Mouse (Mus musculus): ENCODE data around the gene Zfp30. TPM values are rescaled to one million over a fixed set of nuclear protein-coding genes. Genes with fewer than 3 reads are reported as not detected.

Zfp30 gene
- polyA plus RNA-seq (2016; fragmentation: Nextera tagmentation; extraction: Ambion mirVana): 10.3 and 10.9 TPM in 2 replicates

DNA sequence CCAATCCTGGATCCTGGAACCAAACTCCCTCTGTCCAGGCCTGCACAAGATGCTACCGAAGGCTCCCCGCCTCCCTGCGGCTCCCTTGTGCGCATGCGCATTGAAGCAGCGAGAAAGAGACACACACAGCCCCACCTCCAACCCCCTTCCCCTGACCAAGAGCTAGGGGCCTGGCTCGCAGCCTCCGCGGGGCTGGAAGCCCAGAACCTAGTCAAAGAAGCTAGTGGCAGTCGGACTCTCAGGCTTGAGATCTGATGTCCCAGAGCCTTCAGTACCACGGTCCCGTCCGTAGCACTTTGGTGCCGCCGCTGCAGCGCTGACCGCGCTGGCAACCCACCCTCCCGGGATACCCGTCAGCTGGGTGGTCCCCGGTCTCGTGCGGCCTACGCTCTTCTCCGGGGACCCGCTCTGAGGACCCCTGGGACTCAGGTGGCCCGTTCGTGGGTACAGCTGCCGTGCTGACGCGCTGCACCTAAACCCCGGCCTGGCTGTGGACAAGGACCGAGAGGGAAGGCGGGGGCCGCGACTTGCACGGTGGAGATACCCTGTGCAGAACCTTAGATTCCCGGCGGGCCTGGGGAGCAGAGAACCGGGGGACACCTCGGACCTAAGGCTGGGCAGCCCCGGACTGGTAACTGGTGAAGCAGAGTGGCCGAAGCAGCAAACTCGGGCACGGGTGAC, at the start of gene Zfp30:
Zfp30 (plus strand) TSS at position 128 of the 681 bp plus-strand sequence.
- H3K9me3 ChIP-seq (replicated peaks): no peaks in the 10 kb centered on the region
- peaks cover 28% of the 10 kb centered on the region for H3K36me3 ChIP-seq
- H3K27me3 ChIP-seq: no peaks in the 10 kb centered on the region
- peak within 1 kb of the TSS; percentile 80 for H3K4me3 ChIP-seq
- peak within 1 kb of the TSS; percentile 89 for H3K9ac ChIP-seq
- ATAC-seq (ENCODE audit: low FRiP score): peak; percentile 97
- peak within 1 kb of the TSS; percentile 72 for H3K4me2 ChIP-seq (replicated peaks)
- peak within 1 kb of the TSS; percentile 94 for H3K27ac ChIP-seq
- WGBS: under 1% methylated on average over 45 of the region's 45 CpGs
- H3K4me1 ChIP-seq: peaks cover 18% of the 10 kb centered on the region

DNA sequence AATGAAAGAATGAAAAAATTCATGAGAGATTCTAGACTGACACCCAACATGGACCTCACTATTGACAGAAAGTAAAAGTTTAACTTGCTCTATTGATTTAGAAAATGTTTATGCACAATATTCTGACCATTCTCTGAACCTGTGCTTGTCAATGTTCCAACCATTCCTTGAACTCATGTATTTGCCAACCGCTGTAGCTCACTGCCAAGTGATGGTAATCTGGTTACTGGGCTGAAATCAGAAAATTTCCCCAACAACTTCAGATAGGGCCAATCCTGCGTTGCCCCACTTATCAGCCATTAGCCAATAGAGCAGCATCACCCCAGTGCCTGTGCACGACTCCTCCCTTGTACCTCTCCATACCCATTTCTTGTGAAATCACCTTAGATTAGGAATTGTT, 41.5 kb upstream of the Zfp30 start:
- H3K36me3 ChIP-seq: no peaks in the 10 kb centered on the region
- no peak overlapping the region for H3K4me3 ChIP-seq
- WGBS: 87% methylated on average over 3 of the region's 3 CpGs
- H3K9ac ChIP-seq: no peak overlapping the region
- H3K27me3 ChIP-seq: no peaks in the 10 kb centered on the region
- no peak overlapping the region for H3K27ac ChIP-seq
- H3K4me2 ChIP-seq (replicated peaks): no peak overlapping the region
- no peaks in the 10 kb centered on the region for H3K9me3 ChIP-seq (replicated peaks)
- no peaks in the 10 kb centered on the region for H3K4me1 ChIP-seq
- no peak for ATAC-seq (ENCODE audit: low FRiP score)

DNA sequence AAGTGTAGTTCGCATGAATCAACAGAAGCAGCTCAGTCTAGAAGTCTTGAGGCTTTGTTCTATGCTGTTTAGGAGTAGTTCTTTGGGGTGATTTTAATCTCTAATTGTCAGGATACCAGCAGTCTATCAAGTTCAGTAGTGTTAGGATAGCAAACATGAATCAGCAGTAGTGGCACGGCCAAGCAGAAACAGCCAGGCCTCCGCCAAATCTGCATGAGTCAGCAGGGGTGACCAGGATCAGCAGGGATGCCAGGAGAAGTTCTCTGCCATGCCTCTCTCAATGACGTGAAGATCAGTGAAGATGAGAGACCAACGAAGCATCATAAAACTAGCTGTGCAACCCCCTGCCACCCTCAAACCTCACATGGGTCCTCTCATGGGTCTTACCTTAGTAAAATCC, 23.3 kb upstream of the Zfp30 start:
- Histone ChIP-seq H3K27ac (no peak overlapping the region), H3K4me1 (no peaks in the 10 kb centered on the region)

DNA sequence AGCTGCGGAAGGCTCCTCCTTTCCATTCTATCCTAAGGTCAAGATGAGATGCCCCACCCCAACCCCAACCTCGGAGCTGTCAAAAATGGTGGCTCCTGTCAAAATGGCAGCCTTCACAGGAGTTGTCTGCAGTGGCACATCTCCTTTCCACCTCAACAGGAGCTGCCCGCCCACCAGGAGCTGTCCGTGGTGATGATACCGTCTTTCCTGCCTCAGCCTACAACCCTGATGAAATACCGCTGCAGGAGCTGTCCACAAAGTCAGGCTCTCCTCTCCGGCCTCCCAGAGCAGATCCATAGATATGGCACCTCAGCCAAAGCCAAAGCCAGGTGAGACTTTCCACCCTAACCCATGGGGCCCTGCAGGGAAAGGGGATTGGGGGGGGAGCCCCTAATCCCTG, 19.1 kb upstream of the Zfp30 start:
- Histone ChIP-seq H3K4me1 (peaks cover 14% of the 10 kb centered on the region), H3K4me3 (no peak overlapping the region), H3K27ac (no peak overlapping the region), H3K36me3 (no peaks in the 10 kb centered on the region), H3K27me3 (no peaks in the 10 kb centered on the region), H3K4me2 (replicated peaks) (no peak overlapping the region), H3K9ac (no peak overlapping the region), H3K9me3 (replicated peaks) (no peaks in the 10 kb centered on the region)
- WGBS: 81% methylated on average over 7 of the region's 7 CpGs
- no peak for ATAC-seq (ENCODE audit: low FRiP score)

More for the DNA sequence above, 23.3 kb upstream of the Zfp30 start:
- H3K27me3 ChIP-seq: no peaks in the 10 kb centered on the region
- ATAC-seq (ENCODE audit: low FRiP score): no peak
- no peak overlapping the region for H3K4me2 ChIP-seq (replicated peaks)
- no peak overlapping the region for H3K9ac ChIP-seq
- 93% methylated on average over 5 of the region's 5 CpGs for WGBS
- no peaks in the 10 kb centered on the region for H3K36me3 ChIP-seq
- no peaks in the 10 kb centered on the region for H3K9me3 ChIP-seq (replicated peaks)
- no peak overlapping the region for H3K4me3 ChIP-seq

DNA sequence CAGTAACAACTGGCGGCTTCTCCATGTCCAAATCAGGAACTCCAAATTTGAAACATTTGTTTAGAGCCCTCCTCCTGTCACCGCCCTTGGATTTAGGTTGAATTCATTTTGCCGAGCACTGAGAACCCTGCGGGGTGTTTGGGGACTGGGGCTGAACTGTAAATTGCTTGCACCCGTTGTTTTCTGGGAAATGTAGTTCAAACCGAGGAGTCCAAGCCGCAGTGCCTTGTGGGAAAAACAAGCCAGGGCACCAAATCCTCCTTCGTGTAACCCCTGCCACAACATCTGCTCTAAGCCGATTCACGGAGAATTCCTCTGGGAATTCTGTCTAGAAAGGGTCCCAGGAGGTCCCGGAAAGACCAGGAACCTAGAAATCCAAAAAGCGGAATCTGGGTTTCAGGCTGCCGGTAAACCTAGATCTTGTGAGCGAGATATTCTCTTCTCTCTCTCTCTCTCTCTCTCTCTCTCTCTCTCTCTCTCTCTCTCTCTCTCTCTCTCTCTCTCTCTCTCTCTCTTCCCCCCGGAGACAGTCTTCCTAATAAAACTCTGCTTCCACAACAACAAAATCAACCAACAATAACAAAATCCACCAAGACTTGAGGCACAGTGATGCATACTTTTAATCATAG, 16.6 kb upstream of the Zfp30 start:
- Histone ChIP-seq H3K4me1 (peaks cover 14% of the 10 kb centered on the region), H3K9me3 (replicated peaks) (no peaks in the 10 kb centered on the region), H3K9ac (peak overlapping the region; percentile 59), H3K4me3 (peak overlapping the region; percentile 76), H3K4me2 (replicated peaks) (peak overlapping the region; percentile 63), H3K27me3 (no peaks in the 10 kb centered on the region), H3K27ac (peak overlapping the region; percentile 57; the same call in 1 of the 2 replicates), H3K36me3 (peaks cover 4% of the 10 kb centered on the region; the same call in 1 of the 2 replicates)
- ATAC-seq (ENCODE audit: low FRiP score): peak; percentile 43
- 2% methylated on average over 14 of the region's 15 CpGs for WGBS

DNA sequence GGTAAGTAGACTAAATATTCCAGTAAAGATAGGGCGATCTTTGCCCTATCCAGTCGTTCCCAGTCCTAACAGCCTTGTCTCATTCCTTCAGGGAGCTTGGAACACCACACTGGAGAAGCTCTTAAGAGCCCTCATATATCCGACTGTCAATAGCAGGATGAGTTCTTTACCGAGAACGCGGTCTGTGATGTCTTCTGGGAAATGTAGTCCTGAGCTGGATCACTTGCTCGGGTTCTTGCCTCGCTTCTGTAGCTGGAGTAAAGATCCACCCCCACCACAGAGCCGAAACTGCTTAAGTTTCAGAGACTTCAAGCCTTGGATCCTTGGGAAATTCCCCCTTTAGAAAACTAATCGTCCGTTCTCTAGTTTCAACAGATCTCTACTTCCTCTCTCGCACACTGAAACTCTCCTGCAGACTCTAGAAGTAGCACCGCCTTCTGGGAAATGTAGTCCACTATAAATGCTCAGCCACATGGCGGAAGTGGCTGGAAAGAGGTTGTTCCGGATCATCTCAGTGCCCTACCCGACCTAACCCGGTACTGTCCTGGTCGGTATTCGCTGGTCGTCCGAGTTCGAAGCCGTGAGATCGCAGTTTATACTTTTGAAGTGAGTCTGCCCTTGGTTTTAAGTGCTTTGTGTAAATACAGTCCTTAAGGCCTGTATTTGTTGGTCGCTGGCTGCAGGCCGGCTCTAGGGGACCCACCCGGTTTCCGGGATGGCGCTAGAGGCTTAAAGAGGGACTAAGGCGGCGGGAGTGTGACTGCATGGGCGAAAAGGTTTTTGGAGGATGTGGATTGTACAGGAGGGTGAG, 15.5 kb upstream of the Zfp30 start, which contains the start of gene Zfp84:
Zfp84 (plus strand) TSS at position 463 of the 811 bp plus-strand sequence.
- under 1% methylated on average over 32 of the region's 32 CpGs for WGBS
- Histone ChIP-seq H3K4me3 (peak within 1 kb of the TSS; percentile 76), H3K4me1 (peaks cover 14% of the 10 kb centered on the region), H3K27ac (peak within 1 kb of the TSS; percentile 76), H3K4me2 (replicated peaks) (peak within 1 kb of the TSS; percentile 63), H3K27me3 (no peaks in the 10 kb centered on the region), H3K36me3 (peaks cover 11% of the 10 kb centered on the region; the same call in 1 of the 2 replicates), H3K9ac (peak within 1 kb of the TSS; percentile 77), H3K9me3 (replicated peaks) (no peaks in the 10 kb centered on the region)
- ATAC-seq (ENCODE audit: low FRiP score): peak; percentile 96

DNA sequence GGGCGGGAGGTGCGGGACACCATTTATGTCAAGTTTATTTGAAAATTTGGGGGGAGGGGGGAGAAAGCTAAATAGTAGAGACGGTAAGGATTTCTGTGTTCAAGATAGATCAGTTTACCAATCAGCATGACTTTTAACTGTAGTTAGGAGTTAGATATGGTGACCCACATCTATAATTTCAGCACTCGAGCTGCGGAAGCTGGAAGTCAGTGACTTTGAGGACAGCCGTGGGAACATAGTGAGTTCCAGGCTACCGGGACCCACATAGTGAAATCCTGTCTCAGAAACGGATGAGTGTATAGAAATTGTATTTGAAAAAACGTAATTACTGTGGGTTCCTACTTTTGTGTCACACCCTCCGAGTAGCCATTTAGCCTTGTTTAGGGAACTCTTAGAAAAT, 14.8 kb upstream of the Zfp30 start:
- H3K4me3 ChIP-seq: peak overlapping the region; percentile 76
- 8% methylated on average over 10 of the region's 10 CpGs for WGBS
- H3K9me3 ChIP-seq (replicated peaks): no peaks in the 10 kb centered on the region
- peaks cover 18% of the 10 kb centered on the region for H3K36me3 ChIP-seq
- no peak for ATAC-seq (ENCODE audit: low FRiP score)
- no peaks in the 10 kb centered on the region for H3K27me3 ChIP-seq
- H3K4me2 ChIP-seq (replicated peaks): peak overlapping the region; percentile 63
- peaks cover 14% of the 10 kb centered on the region for H3K4me1 ChIP-seq
- peak overlapping the region; percentile 77 for H3K9ac ChIP-seq
- H3K27ac ChIP-seq: peak overlapping the region; percentile 76

DNA sequence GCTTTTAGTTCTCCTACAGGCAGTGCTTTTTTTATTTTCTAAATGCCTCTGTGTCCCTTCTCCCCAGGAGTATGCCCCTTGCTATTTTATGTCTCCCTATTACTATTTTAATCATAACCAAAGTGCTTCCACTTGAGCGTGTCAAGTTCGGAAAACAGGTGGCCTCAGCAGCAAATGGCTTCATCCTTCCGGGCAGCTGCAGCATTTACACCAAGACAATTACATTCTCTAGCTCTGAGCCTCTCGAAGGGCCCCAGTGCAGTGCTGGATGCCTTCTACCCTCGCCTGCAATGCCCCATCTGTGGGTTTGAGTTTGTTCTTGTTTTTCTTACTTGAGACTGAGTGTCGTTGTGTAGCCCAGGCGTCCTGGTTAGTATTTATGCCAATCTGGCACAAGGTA, 10.3 kb upstream of the Zfp30 start:
- peaks cover 8% of the 10 kb centered on the region for H3K4me1 ChIP-seq
- no peak overlapping the region for H3K4me2 ChIP-seq (replicated peaks)
- H3K9ac ChIP-seq: no peak overlapping the region
- peaks cover 61% of the 10 kb centered on the region for H3K36me3 ChIP-seq
- no peaks in the 10 kb centered on the region for H3K27me3 ChIP-seq
- H3K27ac ChIP-seq: no peak overlapping the region
- 91% methylated on average over 7 of the region's 7 CpGs for WGBS
- H3K4me3 ChIP-seq: no peak overlapping the region
- ATAC-seq (ENCODE audit: low FRiP score): no peak
- H3K9me3 ChIP-seq (replicated peaks): no peaks in the 10 kb centered on the region

DNA sequence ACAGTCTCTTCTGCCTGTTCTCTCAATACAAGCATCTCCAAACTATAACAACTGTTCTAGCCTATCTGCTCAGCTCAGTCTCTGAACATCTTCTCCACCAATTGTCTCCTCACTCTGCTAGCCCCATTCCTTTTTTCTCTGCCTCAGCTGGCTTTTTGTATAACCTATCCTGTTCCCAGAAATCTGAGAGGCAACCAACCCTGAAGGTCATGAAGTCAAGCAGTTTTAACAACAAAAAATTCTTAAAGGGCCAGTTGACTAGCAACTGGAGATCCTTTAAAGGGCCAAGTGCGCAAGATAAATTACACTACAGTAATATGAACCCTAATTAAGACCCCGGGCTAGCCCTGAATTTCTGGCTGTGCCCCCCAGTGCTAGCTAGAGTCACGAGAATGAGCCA, 9.4 kb upstream of the Zfp30 start:
- H3K4me3 ChIP-seq: no peak overlapping the region
- H3K27me3 ChIP-seq: no peaks in the 10 kb centered on the region
- H3K9me3 ChIP-seq (replicated peaks): no peaks in the 10 kb centered on the region
- 86% methylated on average over 3 of the region's 3 CpGs for WGBS
- H3K9ac ChIP-seq: no peak overlapping the region
- H3K36me3 ChIP-seq: peaks cover 70% of the 10 kb centered on the region
- H3K27ac ChIP-seq: no peak overlapping the region
- H3K4me1 ChIP-seq: peaks cover 3% of the 10 kb centered on the region
- no peak for ATAC-seq (ENCODE audit: low FRiP score)
- H3K4me2 ChIP-seq (replicated peaks): no peak overlapping the region

DNA sequence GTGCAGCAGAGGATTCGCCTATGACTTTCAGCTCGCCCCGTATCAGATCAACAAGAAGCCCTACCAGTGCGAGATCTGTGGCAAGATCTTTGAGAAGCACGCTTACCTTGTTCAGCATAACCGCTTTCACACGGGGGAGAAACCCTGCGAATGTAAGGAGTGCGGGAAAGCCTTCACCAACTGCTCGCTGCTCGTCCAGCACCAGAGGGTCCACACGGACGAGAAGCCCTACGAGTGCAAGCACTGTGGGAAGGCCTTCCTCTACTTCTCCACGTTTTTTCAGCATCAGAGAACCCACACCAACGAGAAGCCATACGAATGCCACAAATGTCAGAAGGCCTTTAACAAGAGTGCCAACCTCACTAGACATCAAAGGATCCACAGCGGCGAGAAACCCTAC, 7.2 kb upstream of the Zfp30 start:
- Histone ChIP-seq H3K9ac (no peak overlapping the region), H3K27ac (no peak overlapping the region), H3K36me3 (peaks cover 72% of the 10 kb centered on the region), H3K4me1 (no peaks in the 10 kb centered on the region), H3K4me2 (replicated peaks) (no peak overlapping the region), H3K9me3 (replicated peaks) (no peaks in the 10 kb centered on the region), H3K27me3 (no peaks in the 10 kb centered on the region), H3K4me3 (no peak overlapping the region)
- WGBS: 96% methylated on average over 19 of the region's 19 CpGs
- ATAC-seq (ENCODE audit: low FRiP score): no peak

DNA sequence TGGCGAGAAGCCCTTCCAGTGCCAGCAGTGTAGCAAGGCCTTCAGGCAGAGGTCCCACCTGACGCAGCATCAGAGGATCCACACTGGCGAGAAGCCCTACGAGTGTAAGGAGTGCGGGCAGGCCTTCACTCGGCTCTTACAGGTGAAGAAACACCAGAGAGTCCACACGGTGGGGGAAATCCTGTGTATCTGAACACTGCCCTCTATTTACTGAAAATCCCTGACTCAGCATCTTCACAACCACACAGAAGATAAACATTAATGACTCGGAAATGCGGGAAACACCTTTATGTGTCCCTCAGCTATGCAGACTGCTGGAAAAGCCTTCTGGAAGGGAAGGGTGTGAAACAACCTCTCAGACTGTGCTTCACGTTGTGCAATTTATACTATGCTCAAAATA, 6.4 kb upstream of the Zfp30 start:
- H3K9ac ChIP-seq: no peak overlapping the region
- H3K27ac ChIP-seq: no peak overlapping the region
- no peaks in the 10 kb centered on the region for H3K9me3 ChIP-seq (replicated peaks)
- 0 out of 2 replicates have a peak, but pooled peaks cover 2% of the 10 kb centered on the region for H3K4me1 ChIP-seq
- no peak overlapping the region for H3K4me3 ChIP-seq
- no peaks in the 10 kb centered on the region for H3K27me3 ChIP-seq
- H3K36me3 ChIP-seq: peaks cover 67% of the 10 kb centered on the region
- no peak for ATAC-seq (ENCODE audit: low FRiP score)
- no peak overlapping the region for H3K4me2 ChIP-seq (replicated peaks)
- WGBS: 93% methylated on average over 10 of the region's 10 CpGs

DNA sequence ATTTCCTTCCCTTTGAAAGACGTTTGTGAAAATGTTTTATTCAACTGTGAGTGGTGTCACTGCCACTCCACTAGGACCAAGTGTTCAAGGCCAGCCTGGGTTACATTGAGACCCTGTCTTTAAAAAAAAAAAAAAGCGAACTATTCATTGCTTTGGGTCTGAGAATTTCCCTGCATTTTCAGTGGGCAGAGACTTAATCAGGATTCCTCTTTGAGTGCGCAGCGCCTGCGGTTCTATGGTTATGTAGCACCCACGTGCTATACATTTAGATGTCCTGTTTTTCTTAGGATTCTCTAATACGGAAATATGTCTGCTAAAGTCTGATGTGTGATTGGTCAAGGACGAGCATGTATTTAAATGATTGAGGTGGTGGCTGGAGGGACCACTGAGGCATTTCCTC, 1.2 kb downstream of the Zfp30 start:
- peak overlapping the region; percentile 80 for H3K4me3 ChIP-seq
- H3K27me3 ChIP-seq: no peaks in the 10 kb centered on the region
- H3K9me3 ChIP-seq (replicated peaks): no peaks in the 10 kb centered on the region
- WGBS: 60% methylated on average over 8 of the region's 8 CpGs
- peaks cover 32% of the 10 kb centered on the region for H3K36me3 ChIP-seq
- H3K9ac ChIP-seq: peak overlapping the region; percentile 65; the same call in 1 of the 2 replicates
- H3K4me2 ChIP-seq (replicated peaks): peak overlapping the region; percentile 72
- ATAC-seq (ENCODE audit: low FRiP score): no peak
- peaks cover 18% of the 10 kb centered on the region for H3K4me1 ChIP-seq
- no peak overlapping the region for H3K27ac ChIP-seq
